Mouse (Mus musculus): ENCODE data around the gene Hcfc2.

DNA sequence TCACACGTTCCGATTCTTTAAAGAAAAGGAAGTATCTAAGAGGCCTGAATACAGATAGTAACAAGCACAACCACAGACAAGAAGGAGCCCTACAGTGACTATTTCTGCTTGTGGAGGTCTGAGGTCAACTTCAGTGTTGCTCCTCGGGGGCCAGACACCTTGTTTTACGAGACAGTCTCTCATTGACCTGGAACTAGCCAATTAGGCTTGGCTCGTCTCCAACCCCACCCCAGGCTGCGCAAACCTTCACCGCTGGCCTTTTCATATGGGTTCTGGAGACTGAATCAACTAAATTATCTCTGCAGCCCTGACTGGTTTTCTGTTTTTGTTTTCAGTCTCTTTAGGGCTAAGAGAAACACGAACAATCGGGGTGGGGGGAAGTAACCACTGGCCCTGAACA lies 61.4 kb downstream of the Hcfc2 start:
- no peak for TF ChIP-seq CTCF (IDR thresholded peaks at IDR 0.05; ENCODE audit: control insufficient read depth, insufficient read depth, low read length)
- TF ChIP-seq POLR2A (IDR thresholded peaks at IDR 0.05; ENCODE audit: borderline replicate concordance, control insufficient read depth, low read depth, low read length): no peak
